Mouse (Mus musculus): ENCODE data around the gene Tsnaxip1. TPM values are rescaled to one million over a fixed set of nuclear protein-coding genes. Genes with fewer than 3 reads are reported as not detected.
"Not testable (repeated sequence)": the region's sequence is repeated elsewhere in the genome, so short reads cannot be mapped to it uniquely, and the experiment has no call there.

Tsnaxip1 gene
- total RNA-seq, 4 experiments from 2014 or later, result not detected

GRCm38 (mm10) chr8:105813241-105813640, 14.3 kb upstream of the Tsnaxip1 start:
- no peak for DNase-seq (ENCODE audit: low spot score in 2 of 2)

- no peak for DNase-seq (ENCODE audit: low spot score in 2 of 2)
Measured at GRCm38 (mm10) chr8:105819659-105820058, 7.9 kb upstream of the Tsnaxip1 start.

- peak; percentile 56 to 79 for DNase-seq (ENCODE audit: low spot score in 2 of 2)
Measured at GRCm38 (mm10) chr8:105820925-105821324, 6.6 kb upstream of the Tsnaxip1 start.

- DNase-seq (ENCODE audit: low spot score in 2 of 2), result no peak
Measured at GRCm38 (mm10) chr8:105825506-105825905, 2.0 kb upstream of the Tsnaxip1 start.

- DNase-seq (ENCODE audit: low spot score in 2 of 2), result no peak
Measured at GRCm38 (mm10) chr8:105826379-105826778, 1.2 kb upstream of the Tsnaxip1 start.

GRCm38 (mm10) chr8:105833740-105834139, 6.2 kb downstream of the Tsnaxip1 start:
- not testable (repeated sequence) for DNase-seq (ENCODE audit: low spot score in 2 of 2)

GRCm38 (mm10) chr8:105835318-105835717, 7.8 kb downstream of the Tsnaxip1 start:
- peak; percentile 72 to 76 for DNase-seq (ENCODE audit: low spot score in 2 of 2)

GRCm38 (mm10) chr8:105836991-105837390, 9.5 kb downstream of the Tsnaxip1 start:
- DNase-seq (ENCODE audit: low spot score in 2 of 2), result no peak

GRCm38 (mm10) chr8:105839209-105839608, 11.7 kb downstream of the Tsnaxip1 start:
- DNase-seq (ENCODE audit: low spot score in 2 of 2), result no peak

GRCm38 (mm10) chr8:105846678-105847077, 19.1 kb downstream of the Tsnaxip1 start:
- DNase-seq (ENCODE audit: low spot score in 2 of 2), result no peak

GRCm38 (mm10) chr8:105850014-105850413, 22.5 kb downstream of the Tsnaxip1 start:
- no peak for DNase-seq (ENCODE audit: low spot score in 2 of 2)

GRCm38 (mm10) chr8:105850611-105851010, 23.1 kb downstream of the Tsnaxip1 start:
- no peak for DNase-seq (ENCODE audit: low spot score in 2 of 2)

- peak; percentile 68 to 75 for DNase-seq (ENCODE audit: low spot score in 2 of 2)
Measured at GRCm38 (mm10) chr8:105851651-105852143, 24.2 kb downstream of the Tsnaxip1 start.

- no peak for DNase-seq (ENCODE audit: low spot score in 2 of 2)
Measured at GRCm38 (mm10) chr8:105852146-105852729, 24.7 kb downstream of the Tsnaxip1 start.

GRCm38 (mm10) chr8:105853178-105853577, 25.6 kb downstream of the Tsnaxip1 start, which contains the start of gene Cenpt:
Gene Cenpt, minus strand, starts transcription at chr8:105853278.
- no peak for DNase-seq (ENCODE audit: low spot score in 2 of 2)

- DNase-seq (ENCODE audit: low spot score in 2 of 2), result no peak
Measured at GRCm38 (mm10) chr8:105854303-105854702, 26.8 kb downstream of the Tsnaxip1 start.

- DNase-seq (ENCODE audit: low spot score in 2 of 2), result peak; percentile 84 to 87
Measured at GRCm38 (mm10) chr8:105854715-105855216, 27.2 kb downstream of the Tsnaxip1 start, which contains the start of gene Thap11. Gene Thap11, plus strand, starts transcription at chr8:105855132.

GRCm38 (mm10) chr8:105855248-105856167, 28.0 kb downstream of the Tsnaxip1 start:
- DNase-seq (ENCODE audit: low spot score in 2 of 2), result peak; percentile 18 to 39

- DNase-seq (ENCODE audit: low spot score in 2 of 2), result no peak
Measured at GRCm38 (mm10) chr8:105856168-105856835, 28.8 kb downstream of the Tsnaxip1 start.

- no peak for DNase-seq (ENCODE audit: low spot score in 2 of 2)
Measured at GRCm38 (mm10) chr8:105858495-105858894, 31.0 kb downstream of the Tsnaxip1 start.

- DNase-seq (ENCODE audit: low spot score in 2 of 2), result no peak
Measured at GRCm38 (mm10) chr8:105859314-105859713, 31.8 kb downstream of the Tsnaxip1 start.
